Mouse (Mus musculus) liver, embryonic 12.5 days (tissue): Measurements from ENCODE around the gene Smim5. TPM values are rescaled to one million over a fixed set of nuclear protein-coding genes. Genes with fewer than 3 reads are reported as not detected.

ENCODE experiments used
- ATAC-seq: fragments of 200-750 bp; cut with Nextera tagmentation; 2 replicates; pipeline ENCODE4 v1.8.0; 2017; ENCODE audit warnings: moderate number of reproducible peaks, mild to moderate bottlenecking, moderate library complexity
- H3K27ac ChIP-seq: fragments of 300-500 bp; sonication (generic); 2 replicates; pipeline ENCODE4 v1.5.1; 2016; ENCODE audit warnings: mild to moderate bottlenecking
- H3K27me3 ChIP-seq: fragments of 300-500 bp; sonication (generic); replicated peaks from 2 replicates; pipeline ENCODE4 v1.6.1; 2016; ENCODE audit warnings: mild to moderate bottlenecking, moderate library complexity
- H3K36me3 ChIP-seq: fragments of 300-500 bp; sonication (generic); 2 replicates; pipeline ENCODE4 v1.6.1; 2016; ENCODE audit warnings: mild to moderate bottlenecking, moderate library complexity
- H3K4me1 ChIP-seq: fragments of 300-500 bp; sonication (generic); 2 replicates; pipeline ENCODE4 v1.6.1; 2016
- H3K4me2 ChIP-seq: fragments of 300-500 bp; sonication (generic); 2 replicates; pipeline ENCODE4 v1.6.1; 2016; ENCODE audit warnings: mild to moderate bottlenecking, moderate library complexity
- H3K4me3 ChIP-seq: fragments of 300-500 bp; sonication (generic); 2 replicates; pipeline ENCODE4 v1.5.1; 2016; ENCODE audit warnings: mild to moderate bottlenecking, moderate library complexity
- H3K9ac ChIP-seq: fragments of 300-500 bp; sonication (generic); 2 replicates; pipeline ENCODE4 v1.6.1; 2016; ENCODE audit warnings: mild to moderate bottlenecking, moderate library complexity
- H3K9me3 ChIP-seq: fragments of 300-500 bp; sonication (generic); replicated peaks from 2 replicates; pipeline ENCODE4 v1.6.1; 2016; ENCODE audit warnings: mild to moderate bottlenecking, moderate library complexity
- WGBS: fragments of 180-500 bp; shearing (Covaris S2); methylation state at CpG from one replicate; pipeline ENCODE4 v1.1.7; 2016; ENCODE audit not compliant: insufficient replicate concordance; 5-methylcytosine and 5-hydroxymethylcytosine counted together
- polyA plus RNA-seq: library from polyadenylated mRNA; unstranded; fragments of >200 nt; fragmentation: Nextera tagmentation; extraction: Ambion mirVana; gene quantifications from 2 replicates; pipeline ENCODE4 v1.2.1, GENCODE M21; 2016

Gene Smim5
- polyA plus RNA-seq, 1 experiment from 2014 or later, result 48.9 TPM

DNA sequence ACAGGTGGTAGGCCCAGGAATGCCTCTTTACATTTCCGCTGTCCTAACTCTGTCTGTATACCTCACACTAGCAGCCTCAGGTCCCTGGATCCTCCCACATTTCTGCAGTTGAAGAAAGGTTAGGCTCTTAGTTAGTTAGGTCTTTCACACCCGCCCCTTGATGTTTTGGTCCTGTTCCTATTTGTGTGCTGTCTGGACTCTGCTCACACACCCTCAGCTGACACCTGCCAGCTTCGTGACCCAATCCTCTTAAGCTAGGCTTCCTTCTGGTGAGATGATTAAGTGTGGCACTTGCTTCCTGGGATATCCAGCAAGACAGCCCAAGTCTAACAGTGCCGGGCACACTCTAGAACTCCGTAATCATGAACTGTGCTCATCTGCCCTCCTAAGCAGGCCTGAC is 6.8 kb downstream of the Smim5 start:
- H3K4me1 ChIP-seq, result peaks cover 98% of the 10 kb centered on the region
- H3K27ac ChIP-seq, result peak overlapping the region; percentile 100

DNA sequence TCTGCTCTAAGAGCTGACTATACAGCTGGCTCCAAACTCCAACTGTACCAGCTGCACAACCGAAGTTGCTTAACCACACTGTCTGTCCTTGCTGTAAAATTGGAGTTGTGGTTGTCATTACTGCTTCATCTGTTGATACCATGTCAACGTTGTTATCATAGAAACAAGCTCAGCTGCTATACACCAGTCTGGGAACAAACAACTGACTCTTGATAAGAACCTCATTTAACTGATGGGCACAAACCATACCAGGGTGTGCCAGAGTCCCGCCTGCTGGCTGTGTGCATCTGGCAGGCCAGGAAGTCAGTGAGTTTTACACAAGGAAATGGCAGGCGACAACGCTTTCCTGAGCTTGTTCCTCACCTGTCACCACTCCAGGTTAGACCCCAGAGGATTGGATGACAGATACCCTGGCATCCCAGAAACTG is 11.4 kb downstream of the Smim5 start:
- Histone ChIP-seq H3K9me3 (no peaks in the 10 kb centered on the region), H3K27me3 (no peaks in the 10 kb centered on the region), H3K9ac (peak overlapping the region; percentile 70), H3K4me1 (peaks cover 84% of the 10 kb centered on the region), H3K4me3 (no peak overlapping the region), H3K4me2 (peak overlapping the region; percentile 47), H3K27ac (peak overlapping the region; percentile 94), H3K36me3 (peaks cover 78% of the 10 kb centered on the region)
- 22% methylated on average over 5 of the region's 5 CpGs for WGBS
- ATAC-seq, result peak; percentile 86

More for the DNA sequence above, 6.8 kb downstream of the Smim5 start:
- no peak overlapping the region for H3K4me3 ChIP-seq
- H3K4me2 ChIP-seq, result no peak overlapping the region
- H3K36me3 ChIP-seq, result peaks cover 80% of the 10 kb centered on the region
- WGBS, result 90% methylated on average over 5 of the region's 5 CpGs
- ATAC-seq, result no peak
- H3K27me3 ChIP-seq, result no peaks in the 10 kb centered on the region
- no peak overlapping the region for H3K9ac ChIP-seq
- no peaks in the 10 kb centered on the region for H3K9me3 ChIP-seq

- peak; percentile 75 for ATAC-seq
- Histone ChIP-seq H3K9me3 (no peaks in the 10 kb centered on the region), H3K4me3 (no peak within 1 kb of the TSS), H3K36me3 (peaks cover 78% of the 10 kb centered on the region), H3K27ac (peak within 1 kb of the TSS; percentile 94), H3K9ac (peak within 1 kb of the TSS; percentile 70), H3K4me1 (peaks cover 84% of the 10 kb centered on the region), H3K27me3 (no peaks in the 10 kb centered on the region), H3K4me2 (peak within 1 kb of the TSS; percentile 47)
- WGBS, result 18% methylated on average over 11 of the region's 11 CpGs
These were observed 12.0 kb downstream of the Smim5 start, which contains the start of gene Smim6 for GRCm38 (mm10) chr11:115911632-115912376. Gene Smim6, plus strand, starts transcription at chr11:115912017.

DNA sequence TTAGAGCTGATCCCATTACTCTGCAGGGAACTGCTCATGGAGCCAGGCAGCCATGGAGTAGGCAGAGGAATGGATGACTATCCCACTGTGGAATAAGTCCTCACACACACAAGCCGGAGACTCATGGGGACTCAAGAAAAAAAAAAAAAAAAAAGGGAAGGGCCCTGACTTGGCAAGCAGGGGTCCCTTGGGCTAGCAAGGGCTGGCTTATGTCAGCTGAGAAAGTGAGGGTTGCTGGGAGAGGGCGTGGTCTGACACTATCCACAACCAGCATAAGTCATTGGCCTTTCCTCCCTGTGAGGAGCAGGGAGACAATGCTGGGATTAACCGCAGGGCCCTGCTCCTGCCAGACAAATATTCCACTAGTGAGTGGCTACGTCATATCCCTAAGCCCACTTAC is 16.8 kb downstream of the Smim5 start:
- Histone ChIP-seq H3K4me2 (no peak overlapping the region), H3K27me3 (no peaks in the 10 kb centered on the region), H3K4me1 (peaks cover 46% of the 10 kb centered on the region), H3K9ac (no peak overlapping the region), H3K27ac (0 out of 2 replicates have a peak overlapping the region, but pooled peaks have one; percentile 16), H3K36me3 (peaks cover 68% of the 10 kb centered on the region), H3K9me3 (no peaks in the 10 kb centered on the region), H3K4me3 (no peak overlapping the region)
- WGBS, result 90% methylated on average over 4 of the region's 4 CpGs
- ATAC-seq, result no peak

- H3K27me3 ChIP-seq, result no peaks in the 10 kb centered on the region
- WGBS, result 75% methylated on average over 5 of the region's 5 CpGs
- no peak for ATAC-seq
- H3K4me1 ChIP-seq, result peaks cover 29% of the 10 kb centered on the region
- 0 out of 2 replicates have a peak overlapping the region, but pooled peaks have one; percentile 18 for H3K27ac ChIP-seq
- H3K4me3 ChIP-seq, result no peak overlapping the region
- H3K36me3 ChIP-seq, result peaks cover 71% of the 10 kb centered on the region
- H3K4me2 ChIP-seq, result no peak overlapping the region
- no peaks in the 10 kb centered on the region for H3K9me3 ChIP-seq
- no peak overlapping the region for H3K9ac ChIP-seq
These were observed 18.9 kb downstream of the Smim5 start for GRCm38 (mm10) chr11:115918637-115919036.

DNA sequence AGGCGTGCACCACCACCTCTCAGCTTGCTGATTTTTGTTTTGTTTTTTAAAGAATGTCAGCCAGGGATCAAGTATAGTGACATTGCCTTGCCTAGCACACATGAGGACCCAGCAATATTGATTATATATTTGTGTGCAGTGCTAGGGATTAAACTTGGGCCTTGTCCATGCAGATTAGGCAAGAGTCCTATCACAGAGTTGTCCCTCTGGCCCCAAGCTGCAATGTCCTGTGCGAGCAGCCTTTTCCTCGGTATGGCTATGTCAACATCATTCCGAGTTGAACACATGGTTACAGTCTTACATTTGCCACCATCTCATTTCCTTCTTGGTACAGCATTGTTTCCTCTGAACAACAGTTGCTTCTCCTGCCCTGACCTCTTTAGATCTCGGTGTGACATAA is 19.3 kb downstream of the Smim5 start:
- H3K36me3 ChIP-seq, result peaks cover 71% of the 10 kb centered on the region
- H3K4me1 ChIP-seq, result peaks cover 29% of the 10 kb centered on the region
- no peaks in the 10 kb centered on the region for H3K9me3 ChIP-seq
- peak overlapping the region; percentile 34; the same call in 1 of the 2 replicates for H3K27ac ChIP-seq
- no peak overlapping the region for H3K9ac ChIP-seq
- no peak overlapping the region for H3K4me3 ChIP-seq
- no peak overlapping the region for H3K4me2 ChIP-seq
- no peak for ATAC-seq
- H3K27me3 ChIP-seq, result no peaks in the 10 kb centered on the region
- 85% methylated on average over 5 of the region's 5 CpGs for WGBS

- Histone ChIP-seq H3K4me2 (no peak overlapping the region), H3K27ac (peak overlapping the region; percentile 71), H3K4me3 (no peak overlapping the region), H3K27me3 (no peaks in the 10 kb centered on the region), H3K4me1 (peaks cover 23% of the 10 kb centered on the region), H3K9me3 (no peaks in the 10 kb centered on the region), H3K9ac (no peak overlapping the region), H3K36me3 (peaks cover 72% of the 10 kb centered on the region)
- 34% methylated on average over 6 of the region's 6 CpGs for WGBS
- peak; percentile 72 for ATAC-seq
These were observed 20.5 kb downstream of the Smim5 start for GRCm38 (mm10) chr11:115920110-115920818.

DNA sequence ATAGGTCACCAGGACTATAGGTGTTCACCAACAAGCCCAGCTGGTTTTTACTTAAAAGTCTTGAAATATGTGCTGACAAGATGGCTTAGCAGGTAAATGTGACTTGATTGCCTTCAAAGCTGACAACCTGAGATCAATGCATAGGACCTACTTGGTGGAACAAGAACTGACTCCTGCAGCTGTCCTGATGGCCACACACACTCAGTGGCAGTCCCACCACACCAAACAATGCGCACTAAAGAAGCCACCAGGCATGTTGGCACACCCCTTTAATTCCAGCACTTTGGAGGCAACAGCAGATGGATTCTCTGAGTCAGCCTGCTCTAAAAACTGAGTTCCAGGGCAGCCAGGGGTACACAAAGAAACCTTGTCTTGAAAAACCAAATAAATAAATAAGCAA is 22.2 kb downstream of the Smim5 start:
- no peak overlapping the region for H3K4me3 ChIP-seq
- H3K9ac ChIP-seq, result no peak overlapping the region
- H3K4me1 ChIP-seq, result peaks cover 6% of the 10 kb centered on the region
- no peaks in the 10 kb centered on the region for H3K27me3 ChIP-seq
- 0 out of 2 replicates have a peak overlapping the region, but pooled peaks have one; percentile 54 for H3K27ac ChIP-seq
- ATAC-seq, result no peak
- peaks cover 67% of the 10 kb centered on the region for H3K36me3 ChIP-seq
- H3K9me3 ChIP-seq, result no peaks in the 10 kb centered on the region
- no peak overlapping the region for H3K4me2 ChIP-seq
- 74% methylated on average over 1 of the region's 1 CpGs for WGBS

DNA sequence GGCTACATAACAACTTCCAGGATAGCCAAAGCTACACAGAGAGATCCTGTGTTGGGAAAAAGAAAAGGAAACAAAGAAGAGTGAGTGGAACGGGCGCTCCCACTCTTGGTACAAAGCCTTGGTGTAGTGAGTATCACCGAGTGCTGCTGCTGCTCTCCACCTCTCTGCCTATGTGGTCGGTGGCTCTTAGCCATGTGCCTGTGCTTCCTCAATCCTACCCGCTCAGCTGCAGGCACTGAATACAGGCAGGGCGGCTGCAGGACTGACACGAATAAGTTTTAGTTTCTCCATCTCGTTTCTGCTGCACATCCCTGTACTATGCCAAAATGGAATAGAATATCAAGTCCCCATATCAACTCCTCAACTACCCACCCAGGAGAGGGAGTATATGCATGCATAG is 29.3 kb downstream of the Smim5 start:
- Histone ChIP-seq H3K4me1 (peaks cover 17% of the 10 kb centered on the region), H3K9me3 (no peaks in the 10 kb centered on the region), H3K36me3 (peaks cover 49% of the 10 kb centered on the region), H3K9ac (no peak overlapping the region), H3K4me3 (no peak overlapping the region), H3K27me3 (no peaks in the 10 kb centered on the region), H3K4me2 (no peak overlapping the region), H3K27ac (no peak overlapping the region)
- ATAC-seq, result no peak
- WGBS, result 77% methylated on average over 8 of the region's 8 CpGs

DNA sequence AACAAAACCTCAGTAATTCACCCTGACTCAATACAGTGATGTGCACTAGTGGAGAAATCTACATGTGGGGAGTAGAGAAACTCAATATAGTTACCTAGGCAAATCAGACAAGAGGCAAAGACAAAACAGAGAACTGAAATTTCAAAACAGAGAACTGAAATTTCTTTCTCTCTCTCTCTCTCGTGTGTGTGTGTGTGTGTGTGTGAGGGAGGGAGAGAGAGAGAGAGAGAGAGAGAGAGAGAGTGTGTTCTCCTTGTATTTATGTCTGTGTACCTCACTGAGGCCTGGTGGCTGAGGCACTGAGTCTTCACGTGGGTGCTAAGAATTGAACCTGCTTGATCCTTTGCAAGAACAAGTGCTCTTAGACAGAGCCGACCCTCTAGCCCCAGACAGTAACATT is 30.1 kb downstream of the Smim5 start:
- 75% methylated on average over 2 of the region's 3 CpGs for WGBS
- no peak overlapping the region for H3K9ac ChIP-seq
- H3K4me1 ChIP-seq, result peaks cover 25% of the 10 kb centered on the region
- no peak for ATAC-seq
- H3K4me2 ChIP-seq, result no peak overlapping the region
- no peak overlapping the region for H3K4me3 ChIP-seq
- no peak overlapping the region for H3K27ac ChIP-seq
- H3K27me3 ChIP-seq, result no peaks in the 10 kb centered on the region
- no peaks in the 10 kb centered on the region for H3K9me3 ChIP-seq
- H3K36me3 ChIP-seq, result peaks cover 43% of the 10 kb centered on the region

GRCm38 (mm10) chr11:115931235-115931634 is 31.5 kb downstream of the Smim5 start:
- Histone ChIP-seq H3K4me2 (no peak overlapping the region), H3K36me3 (peaks cover 46% of the 10 kb centered on the region), H3K9ac (no peak overlapping the region), H3K4me3 (no peak overlapping the region), H3K9me3 (no peaks in the 10 kb centered on the region), H3K4me1 (peaks cover 31% of the 10 kb centered on the region), H3K27me3 (no peaks in the 10 kb centered on the region), H3K27ac (no peak overlapping the region)
- no peak for ATAC-seq
- WGBS, result 56% methylated on average over 3 of the region's 3 CpGs

GRCm38 (mm10) chr11:115933108-115933746 is 33.5 kb downstream of the Smim5 start, which contains the start of the genes Sap30bp and Recql5:
Gene Sap30bp, plus strand, starts transcription at chr11:115933282.
Gene Recql5, minus strand, starts transcription at chr11:115933477.
- peak within 1 kb of the TSS; percentile 83 for H3K9ac ChIP-seq
- peaks cover 31% of the 10 kb centered on the region for H3K4me1 ChIP-seq
- under 1% methylated on average over 28 of the region's 28 CpGs for WGBS
- H3K4me3 ChIP-seq, result peak within 1 kb of the TSS; percentile 84
- no peaks in the 10 kb centered on the region for H3K9me3 ChIP-seq
- H3K4me2 ChIP-seq, result peak within 1 kb of the TSS; percentile 86
- ATAC-seq, result peak; percentile 99
- no peaks in the 10 kb centered on the region for H3K27me3 ChIP-seq
- H3K27ac ChIP-seq, result peak within 1 kb of the TSS; percentile 53; the same call in 1 of the 2 replicates
- H3K36me3 ChIP-seq, result peaks cover 49% of the 10 kb centered on the region
